Mouse (Mus musculus) olfactory bulb, adult 2 months (tissue): ENCODE data around the gene Cmc1. TPM values are rescaled to one million over a fixed set of nuclear protein-coding genes. Genes with fewer than 3 reads are reported as not detected.

ENCODE experiments used
- H3K27ac ChIP-seq: fragments of 200-500 bp; 2 replicates; pipeline ENCODE4 v1.5.1; 2012; ENCODE audit warnings: low read depth, low read length; ENCODE audit not compliant: insufficient read depth
- H3K4me1 ChIP-seq: fragments of 200-500 bp; 2 replicates; pipeline ENCODE4 v1.6.1; 2012; ENCODE audit warnings: low read length; ENCODE audit not compliant: control insufficient read depth, insufficient read depth
- H3K4me3 ChIP-seq: fragments of 200-500 bp; 2 replicates; pipeline ENCODE4 v1.5.1; 2012; ENCODE audit warnings: mild to moderate bottlenecking, low read depth, low read length, moderate library complexity; ENCODE audit not compliant: insufficient read depth
- CTCF ChIP-seq: fragments of 200-500 bp; IDR thresholded peaks from 2 replicates; pipeline ENCODE4 v1.5.1; 2012; ENCODE audit warnings: low read depth, mild to moderate bottlenecking, low read length, moderate library complexity; ENCODE audit not compliant: insufficient read depth
- POLR2A ChIP-seq: fragments of 200-500 bp; IDR thresholded peaks from 2 replicates; pipeline ENCODE4 v1.6.1; 2012; ENCODE audit warnings: mild to moderate bottlenecking, low read depth, low read length, moderate library complexity; ENCODE audit not compliant: insufficient read depth
- WGBS: fragments of 180-500 bp; shearing (Covaris S2); methylation state at CpG from one replicate; pipeline ENCODE4 v1.1.7; 2018; 5-methylcytosine and 5-hydroxymethylcytosine counted together
- polyA plus RNA-seq: library from polyadenylated mRNA; stranded (reverse); fragments of >200 nt; gene quantifications from 2 replicates; pipeline ENCODE4 v1.2.4, GENCODE M21; 2012; ENCODE audit warnings: low replicate concordance; ENCODE audit not compliant: missing spikeins, insufficient read depth, insufficient read length

The Cmc1 gene
- polyA plus RNA-seq, 1 experiment = not detected

DNA sequence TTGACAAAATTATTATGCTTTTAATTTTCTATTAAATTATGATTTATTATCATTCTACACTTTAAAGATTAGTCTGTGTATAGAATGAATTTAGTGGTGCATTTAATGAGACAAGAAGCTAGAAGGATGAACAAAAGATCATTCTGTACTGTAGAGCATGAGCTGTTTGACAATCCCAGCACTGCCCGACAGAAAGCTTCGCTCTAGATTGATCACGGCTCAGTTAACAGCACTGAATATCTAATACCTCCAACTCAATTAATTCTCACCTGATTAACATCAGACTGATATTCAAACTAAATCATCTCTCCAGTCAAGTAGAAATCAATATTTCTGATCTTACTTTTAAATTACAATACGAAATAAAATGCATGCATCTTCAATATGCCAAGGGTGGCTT, 66.1 kb downstream of the Cmc1 start:
- no peak overlapping the region for H3K27ac ChIP-seq
- WGBS = 76% methylated on average over 4 of the region's 4 CpGs
- no peak for TF ChIP-seq CTCF
- no peak for TF ChIP-seq POLR2A
- H3K4me3 ChIP-seq = no peak overlapping the region
- H3K4me1 ChIP-seq = peaks cover 6% of the 10 kb centered on the region

- H3K4me1 ChIP-seq = peaks cover 6% of the 10 kb centered on the region
- H3K27ac ChIP-seq = no peak overlapping the region
- WGBS = 28% methylated on average over 22 of the region's 22 CpGs
- H3K4me3 ChIP-seq = peak overlapping the region; percentile 26
- TF ChIP-seq POLR2A (no peak), CTCF (no peak)
Measured at GRCm38 (mm10) chr9:118082575-118083431, 67.2 kb downstream of the Cmc1 start.

DNA sequence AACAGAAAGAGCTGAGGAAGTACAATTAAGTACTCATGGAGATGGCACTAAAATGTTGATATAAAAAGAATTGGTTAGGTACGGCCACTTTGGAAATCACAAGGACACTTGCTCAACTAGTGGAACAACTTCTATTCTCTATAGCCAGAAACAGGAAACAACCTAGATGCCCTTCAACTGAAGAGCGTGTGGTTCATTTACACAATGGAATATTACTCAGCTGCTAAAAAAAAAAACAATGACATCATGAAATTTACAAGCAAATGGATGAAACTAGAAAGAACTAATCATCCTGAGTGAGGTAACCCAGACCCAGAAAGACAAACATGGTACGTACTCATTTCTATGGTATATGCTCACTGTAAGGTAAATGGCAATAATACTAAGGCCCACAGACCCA, 76.6 kb downstream of the Cmc1 start:
- H3K4me1 ChIP-seq = no peaks in the 10 kb centered on the region

GRCm38 (mm10) chr9:118072101-118072500, 77.9 kb downstream of the Cmc1 start:
- WGBS = 87% methylated on average over 5 of the region's 5 CpGs

More for the DNA sequence above, 76.6 kb downstream of the Cmc1 start:
- Histone ChIP-seq H3K4me3 (no peak overlapping the region), H3K27ac (no peak overlapping the region)
- 96% methylated on average over 3 of the region's 3 CpGs for WGBS
- TF ChIP-seq POLR2A (no peak), CTCF (no peak)

DNA sequence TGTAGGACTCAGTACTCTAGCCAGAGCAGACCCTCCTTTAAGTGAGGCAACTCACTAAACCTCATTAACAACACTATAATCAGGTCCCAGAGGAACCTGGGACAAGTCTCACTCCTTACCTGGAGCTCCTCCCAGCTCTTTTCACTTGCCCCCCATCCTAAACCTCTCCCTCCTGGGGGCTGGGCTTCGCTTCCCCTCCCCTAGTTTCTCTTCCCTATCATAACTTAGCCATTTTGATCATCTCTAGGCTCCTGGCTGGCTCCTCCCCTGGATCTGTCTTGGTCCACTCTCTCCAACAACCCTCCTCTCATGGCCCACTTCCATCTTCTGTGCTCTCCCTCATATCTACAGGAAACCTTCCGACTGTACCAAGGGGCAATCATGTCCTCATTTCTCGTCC, 78.6 kb downstream of the Cmc1 start:
- 88% methylated on average over 3 of the region's 3 CpGs for WGBS
- no peak overlapping the region for H3K4me3 ChIP-seq
- TF ChIP-seq POLR2A (no peak), CTCF (no peak)
- no peaks in the 10 kb centered on the region for H3K4me1 ChIP-seq
- H3K27ac ChIP-seq = no peak overlapping the region

More at GRCm38 (mm10) chr9:118072101-118072500, 77.9 kb downstream of the Cmc1 start:
- TF ChIP-seq CTCF (no peak), POLR2A (no peak)
- no peaks in the 10 kb centered on the region for H3K4me1 ChIP-seq
- no peak overlapping the region for H3K4me3 ChIP-seq
- H3K27ac ChIP-seq = no peak overlapping the region

- Histone ChIP-seq H3K4me1 (no peaks in the 10 kb centered on the region), H3K27ac (no peak overlapping the region), H3K4me3 (no peak overlapping the region)
- TF ChIP-seq CTCF (no peak), POLR2A (no peak)
- WGBS = 69% methylated on average over 6 of the region's 6 CpGs
Measured at GRCm38 (mm10) chr9:118070442-118070841, 79.5 kb downstream of the Cmc1 start.

DNA sequence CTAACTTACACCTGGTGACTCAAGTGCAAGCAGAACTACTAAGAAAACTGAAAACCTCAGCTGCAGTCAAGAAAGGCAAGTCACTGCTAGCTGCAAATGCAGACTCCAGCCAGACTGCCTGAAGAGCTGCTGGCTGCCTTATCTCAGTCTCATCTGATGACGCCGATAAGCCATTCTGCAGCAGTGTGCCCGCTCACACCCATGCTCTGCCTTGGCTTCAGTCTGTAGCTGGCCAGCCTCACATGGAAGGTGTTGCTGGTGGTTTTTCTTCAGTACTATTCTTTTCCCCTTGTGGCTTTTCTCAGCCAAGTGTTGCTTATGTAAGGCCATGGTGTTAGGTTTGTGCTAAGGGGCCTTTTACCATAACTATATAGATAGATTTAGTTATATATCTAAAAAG, 90.9 kb downstream of the Cmc1 start:
- Histone ChIP-seq H3K4me1 (no peaks in the 10 kb centered on the region), H3K4me3 (no peak overlapping the region), H3K27ac (no peak overlapping the region)
- TF ChIP-seq CTCF (no peak), POLR2A (no peak)
- WGBS = 88% methylated on average over 3 of the region's 3 CpGs

DNA sequence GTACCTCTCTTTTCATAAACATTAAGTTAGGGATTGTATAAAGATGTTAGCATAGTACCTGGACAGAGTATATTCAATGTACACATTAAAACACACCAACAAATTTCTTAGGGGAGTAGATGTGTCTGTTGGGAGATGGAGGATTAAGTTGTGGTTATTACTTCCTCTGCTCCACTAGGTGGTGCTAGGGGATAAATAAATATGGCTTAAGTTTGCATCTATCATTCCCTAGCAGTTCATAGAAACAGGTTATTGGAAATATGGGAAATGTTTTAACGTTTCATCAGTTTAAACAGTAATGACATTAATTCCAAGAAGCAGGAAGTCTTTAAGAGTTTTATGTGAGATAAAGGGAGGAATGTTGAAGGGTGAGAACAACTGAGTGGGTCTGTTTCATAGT, 96.7 kb downstream of the Cmc1 start:
- H3K4me3 ChIP-seq = no peak overlapping the region
- TF ChIP-seq POLR2A (no peak), CTCF (no peak)
- no peaks in the 10 kb centered on the region for H3K4me1 ChIP-seq
- 22% methylated on average over 1 of the region's 1 CpGs for WGBS
- no peak overlapping the region for H3K27ac ChIP-seq

GRCm38 (mm10) chr9:118045011-118045533, 104.9 kb downstream of the Cmc1 start:
- TF ChIP-seq CTCF = no peak
- no peak for TF ChIP-seq POLR2A
- Histone ChIP-seq H3K4me1 (peaks cover 2% of the 10 kb centered on the region; the same call in 1 of the 2 replicates), H3K27ac (no peak overlapping the region), H3K4me3 (no peak overlapping the region)
- WGBS = 31% methylated on average over 1 of the region's 1 CpGs

DNA sequence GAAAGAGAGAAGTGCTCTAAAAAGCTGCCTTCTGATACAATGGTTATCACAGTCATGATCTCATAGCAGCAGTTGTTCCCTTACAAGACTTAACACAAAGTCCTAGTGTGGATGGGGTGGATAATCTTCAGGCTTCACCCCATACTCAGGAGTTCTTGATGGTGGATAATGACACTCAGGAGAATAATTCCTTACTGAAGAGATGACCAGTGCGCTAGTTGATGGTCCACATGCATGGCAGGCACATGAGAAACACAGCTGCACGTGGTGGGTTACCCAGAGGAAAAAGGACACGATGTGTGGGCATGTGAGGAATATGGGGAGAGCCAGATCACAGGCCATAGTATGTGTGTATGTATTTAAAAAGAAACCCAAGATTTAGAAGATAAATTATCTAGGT, 106.4 kb downstream of the Cmc1 start:
- peaks cover 2% of the 10 kb centered on the region; the same call in 1 of the 2 replicates for H3K4me1 ChIP-seq
- no peak overlapping the region for H3K4me3 ChIP-seq
- no peak overlapping the region for H3K27ac ChIP-seq
- whole genome bisulfite sequencing = 91% methylated on average over 3 of the region's 3 CpGs
- TF ChIP-seq POLR2A = no peak
- TF ChIP-seq CTCF = no peak
